Mouse (Mus musculus): ENCODE data around the gene Oprm1.
"Not testable (repeated sequence)": the region's sequence is repeated elsewhere in the genome, so short reads cannot be mapped to it uniquely, and the experiment has no call there.

Oprm1 gene

GRCm38 (mm10) chr10:6758206-6758605, at the start of gene Oprm1:
Gene Oprm1, plus strand, starts transcription at chr10:6758506.
- DNase-seq = no peak

GRCm38 (mm10) chr10:6717181-6717948, 40.9 kb upstream of the Oprm1 start:
- DNase-seq = no peak

GRCm38 (mm10) chr10:6723765-6724164, 34.5 kb upstream of the Oprm1 start:
- DNase-seq = no peak

GRCm38 (mm10) chr10:6728469-6728868, 29.8 kb upstream of the Oprm1 start:
- DNase-seq = no peak

- DNase-seq = no peak
These were observed 4.9 kb upstream of the Oprm1 start for GRCm38 (mm10) chr10:6753375-6753774.

GRCm38 (mm10) chr10:6761287-6761811, 3.0 kb downstream of the Oprm1 start, which contains the start of gene Gm10945:
Gene Gm10945, minus strand, starts transcription at chr10:6761761.
- DNase-seq = peak; percentile 42

- peak; percentile 24 for DNase-seq
These were observed 30.4 kb downstream of the Oprm1 start for GRCm38 (mm10) chr10:6788517-6789237.

GRCm38 (mm10) chr10:6790226-6790625, 31.9 kb downstream of the Oprm1 start:
- no peak for DNase-seq

GRCm38 (mm10) chr10:6820626-6821025, 62.3 kb downstream of the Oprm1 start:
- DNase-seq = no peak

- no peak for DNase-seq
These were observed 83.9 kb downstream of the Oprm1 start for GRCm38 (mm10) chr10:6842225-6842624.

GRCm38 (mm10) chr10:6846283-6846682, 88.0 kb downstream of the Oprm1 start:
- DNase-seq = no peak

- no peak for DNase-seq
These were observed 90.0 kb downstream of the Oprm1 start for GRCm38 (mm10) chr10:6848162-6848754.

- no peak for DNase-seq
These were observed 90.5 kb downstream of the Oprm1 start for GRCm38 (mm10) chr10:6848834-6849233.

- no peak for DNase-seq
These were observed 97.5 kb downstream of the Oprm1 start for GRCm38 (mm10) chr10:6855812-6856211.

- DNase-seq = no peak
These were observed 113.2 kb downstream of the Oprm1 start for GRCm38 (mm10) chr10:6871418-6872072.

- DNase-seq = no peak
These were observed 115.6 kb downstream of the Oprm1 start for GRCm38 (mm10) chr10:6873917-6874316.

- DNase-seq = no peak
These were observed 120.1 kb downstream of the Oprm1 start for GRCm38 (mm10) chr10:6878276-6878881.

- DNase-seq = not testable (repeated sequence)
These were observed 123.7 kb downstream of the Oprm1 start for GRCm38 (mm10) chr10:6882041-6882440.

GRCm38 (mm10) chr10:6885460-6885859, 127.2 kb downstream of the Oprm1 start:
- no peak for DNase-seq

- no peak for DNase-seq
These were observed 131.4 kb downstream of the Oprm1 start for GRCm38 (mm10) chr10:6889640-6890245.

GRCm38 (mm10) chr10:6890348-6891009, 132.2 kb downstream of the Oprm1 start:
- DNase-seq = no peak
